ENCODE assay signal across 11 mouse cellular contexts in the genomic region with DNA sequence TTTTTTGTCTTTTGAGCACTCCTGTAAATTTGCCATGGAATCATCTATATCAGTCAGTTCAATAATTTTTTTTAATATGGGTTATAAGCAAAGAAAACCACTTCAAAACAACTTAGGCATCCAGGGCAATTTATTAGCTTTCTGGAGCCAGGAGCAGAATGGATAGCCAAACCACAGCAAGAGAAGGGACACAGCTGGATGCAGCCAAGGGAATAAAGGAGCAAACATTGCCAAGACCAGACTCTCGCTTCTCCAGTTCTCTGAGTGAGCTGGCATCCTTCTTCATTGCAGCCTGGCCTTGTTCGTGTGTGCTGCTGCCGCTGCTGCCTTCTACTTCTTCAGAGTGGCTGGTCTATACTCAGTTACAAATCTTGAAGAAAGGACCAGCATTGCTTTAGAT.
DNase-seq lines count a peak whose midpoint lies in the region; ATAC-seq lines count a peak whose summit lies in the region.
"Had no signal": no experiment of that assay in that cellular context is flagged by ENCODE, and none has a peak within 500 bp of the region (broad histone marks: within the 10 kb centered on the region; RNA-seq: fewer than 3 reads in every experiment).

No protein-coding gene starts in this region.

- H3K4me3 ChIP-seq in intestine, embryonic 16.5 days (ENCODE audit: low read length): no peak overlapping the region
- no peak overlapping the region for H3K4me3 ChIP-seq in intestine, embryonic 15.5 days (replicated peaks)
- no peak overlapping the region for H3K4me3 ChIP-seq in liver, embryonic 11.5 days (ENCODE audit: low read depth, low read length)
- H3K4me3 ChIP-seq: liver, embryonic 15.5 days had no signal

- WGBS in intestine, embryonic 16.5 days: 71% methylated on average over 3 of the region's 3 CpGs
- 61% methylated on average over 3 of the region's 3 CpGs for WGBS in intestine, embryonic 15.5 days
- WGBS in liver, embryonic 11.5 days: 84% methylated on average over 3 of the region's 3 CpGs

- no peak overlapping the region for H3K9ac ChIP-seq in intestine, embryonic 16.5 days (ENCODE audit: low read depth, low read length)
- H3K9ac ChIP-seq in intestine, embryonic 15.5 days: no peak overlapping the region
- no peak overlapping the region for H3K9ac ChIP-seq in liver, embryonic 11.5 days (ENCODE audit: low read depth, low read length)
- H3K9ac ChIP-seq: liver, embryonic 15.5 days had no signal

- H3K27ac ChIP-seq in intestine, embryonic 16.5 days (ENCODE audit: low read length): peak overlapping the region; percentile 9
- H3K27ac ChIP-seq in intestine, embryonic 15.5 days: no peak overlapping the region
- H3K27ac ChIP-seq in liver, embryonic 11.5 days (ENCODE audit: low read depth, low read length): no peak overlapping the region
- H3K27ac ChIP-seq: liver, embryonic 15.5 days had no signal

- no peaks in the 10 kb centered on the region for H3K27me3 ChIP-seq in intestine, embryonic 16.5 days (replicated peaks; ENCODE audit: control insufficient read depth, insufficient read depth, low read length)
- no peaks in the 10 kb centered on the region for H3K27me3 ChIP-seq in intestine, embryonic 15.5 days (replicated peaks)
- H3K27me3 ChIP-seq in liver, embryonic 11.5 days (replicated peaks; ENCODE audit: control insufficient read depth, insufficient read depth, low read length): no peaks in the 10 kb centered on the region
- H3K27me3 ChIP-seq: liver, embryonic 15.5 days had no signal

- DNase-seq in adrenal gland, postnatal 36 days: peak; percentile 33 to 51
- DNase-seq in adrenal gland, postnatal 25 days: no peak
- DNase-seq in urinary bladder, postnatal 14 days (ENCODE audit: low spot score): peak; percentile 26
- DNase-seq in urinary bladder, postnatal 25 days (ENCODE audit: low spot score): no peak
- no peak for DNase-seq in layer of hippocampus, postnatal 25 days (ENCODE audit: extremely low spot score in 1 of 2, low spot score in 1 of 2)
- no peak for DNase-seq in liver, embryonic 11.5 days (ENCODE audit: low spot score)
- DNase-seq: cerebellum, postnatal 36 days; kidney, adult 11 months had no signal

- H3K9me3 ChIP-seq in intestine, embryonic 16.5 days (ENCODE audit: control insufficient read depth, low read length): no peaks in the 10 kb centered on the region
- no peaks in the 10 kb centered on the region for H3K9me3 ChIP-seq in intestine, embryonic 15.5 days
- no peaks in the 10 kb centered on the region for H3K9me3 ChIP-seq in liver, embryonic 11.5 days (ENCODE audit: control insufficient read depth, low read length)
- H3K9me3 ChIP-seq: liver, embryonic 15.5 days had no signal

- H3K36me3 ChIP-seq in intestine, embryonic 16.5 days (ENCODE audit: control insufficient read depth, insufficient read depth, low read length): no peaks in the 10 kb centered on the region
- no peaks in the 10 kb centered on the region for H3K36me3 ChIP-seq in intestine, embryonic 15.5 days
- H3K36me3 ChIP-seq in liver, embryonic 11.5 days (ENCODE audit: control insufficient read depth, insufficient read depth, low read length): no peaks in the 10 kb centered on the region
- H3K36me3 ChIP-seq: liver, embryonic 15.5 days had no signal

- H3K4me1 ChIP-seq in intestine, embryonic 16.5 days (ENCODE audit: control insufficient read depth, insufficient read depth, low read length): peaks cover 2% of the 10 kb centered on the region; the same call in 1 of the 2 replicates
- no peaks in the 10 kb centered on the region for H3K4me1 ChIP-seq in intestine, embryonic 15.5 days (replicated peaks)
- H3K4me1 ChIP-seq in liver, embryonic 11.5 days (replicated peaks; ENCODE audit: control insufficient read depth, insufficient read depth, low read length): no peaks in the 10 kb centered on the region
- H3K4me1 ChIP-seq: liver, embryonic 15.5 days had no signal

- H3K4me2 ChIP-seq in intestine, embryonic 16.5 days (ENCODE audit: low read depth, low read length): no peak overlapping the region
- H3K4me2 ChIP-seq in intestine, embryonic 15.5 days (replicated peaks): no peak overlapping the region
- H3K4me2 ChIP-seq in liver, embryonic 11.5 days: no peak overlapping the region
- H3K4me2 ChIP-seq: liver, embryonic 15.5 days had no signal

- ATAC-seq in intestine, embryonic 16.5 days: no peak
- ATAC-seq in intestine, embryonic 15.5 days: no peak
- no peak for ATAC-seq in liver, embryonic 11.5 days (replicated peaks; ENCODE audit: low FRiP score)

Comparison
In these comparisons a context has a peak if more than half of its experiments do, and no peak if none do; other contexts are left out.
1. DNase-seq: peak in adrenal gland, postnatal 36 days (2 of 2) and urinary bladder, postnatal 14 days (single experiment); none in adrenal gland, postnatal 25 days (single experiment), urinary bladder, postnatal 25 days (single experiment), layer of hippocampus, postnatal 25 days (0 of 2) and liver, embryonic 11.5 days (single experiment).